In genomic region chr10:29146198-29146857, GRCm38 (mm10) we compare ENCODE assay signal across 8 mouse cellular contexts. TPM values are rescaled to one million over a fixed set of nuclear protein-coding genes. Genes with fewer than 3 reads are reported as not detected.
DNase-seq lines count a peak whose midpoint lies in the region; ATAC-seq and TF ChIP-seq lines count a peak whose summit lies in the region.
"Had no signal": no experiment of that assay in that cellular context is flagged by ENCODE, and none has a peak within 500 bp of the region (broad histone marks: within the 10 kb centered on the region; RNA-seq: fewer than 3 reads in every experiment).

No protein-coding gene starts in this region.

- no peak for TF ChIP-seq POLR2A in lung, adult 2 months (IDR thresholded peaks at IDR 0.05; ENCODE audit: borderline replicate concordance, extremely low read depth, low read depth, low read length)
- TF ChIP-seq POLR2A in cortical plate, adult 2 months (IDR thresholded peaks at IDR 0.05; ENCODE audit: extremely low read depth, insufficient read depth, low read length) = no peak

- H3K36me3 ChIP-seq in lung, postnatal 0 days (ENCODE audit: insufficient read depth, low read length) = no peaks in the 10 kb centered on the region
- H3K36me3 ChIP-seq in hindbrain, embryonic 16.5 days (ENCODE audit: control insufficient read depth, insufficient read depth, low read length) = no peaks in the 10 kb centered on the region; the same call in 1 of the 2 replicates
- H3K36me3 ChIP-seq in midbrain, embryonic 16.5 days (ENCODE audit: control insufficient read depth, insufficient read depth, low read length) = no peaks in the 10 kb centered on the region

- H3K9ac ChIP-seq in lung, postnatal 0 days (replicated peaks; ENCODE audit: low read depth) = no peak overlapping the region
- peak overlapping the region; percentile 92 for H3K9ac ChIP-seq in hindbrain, embryonic 16.5 days (ENCODE audit: low read depth, low read length)
- H3K9ac ChIP-seq in midbrain, embryonic 16.5 days (ENCODE audit: low read depth, low read length) = peak overlapping the region; percentile 95

- ATAC-seq in lung, postnatal 0 days = no peak
- peak; percentile 32 for ATAC-seq in hindbrain, embryonic 16.5 days
- peak; percentile 22 for ATAC-seq in midbrain, embryonic 16.5 days
- ATAC-seq in inflammation-experienced regulatory T-cells, adult 6 months = no peak

- H3K4me1 ChIP-seq in lung, postnatal 0 days (ENCODE audit: insufficient read depth, low read depth, low read length) = no peaks in the 10 kb centered on the region
- no peaks in the 10 kb centered on the region for H3K4me1 ChIP-seq in lung, adult 2 months (ENCODE audit: control insufficient read depth, insufficient read depth, low read length)
- H3K4me1 ChIP-seq in cortical plate, adult 2 months (ENCODE audit: control insufficient read depth, insufficient read depth, low read length) = no peaks in the 10 kb centered on the region
- H3K4me1 ChIP-seq in hindbrain, embryonic 16.5 days (ENCODE audit: control insufficient read depth, insufficient read depth, low read depth, low read length) = peaks cover 16% of the 10 kb centered on the region
- H3K4me1 ChIP-seq in midbrain, embryonic 16.5 days (ENCODE audit: control insufficient read depth, insufficient read depth, low read length) = peaks cover 37% of the 10 kb centered on the region

- no peak overlapping the region for H3K27ac ChIP-seq in lung, postnatal 0 days (ENCODE audit: low read length)
- H3K27ac ChIP-seq in cortical plate, adult 2 months (ENCODE audit: insufficient read depth, low read length) = peak overlapping the region; percentile 97
- peak overlapping the region; percentile 93 for H3K27ac ChIP-seq in hindbrain, embryonic 16.5 days (ENCODE audit: low read depth, low read length)
- peak overlapping the region; percentile 98 for H3K27ac ChIP-seq in midbrain, embryonic 16.5 days (ENCODE audit: low read length)

- no peak for TF ChIP-seq EP300 in lung, postnatal 0 days (IDR thresholded peaks at IDR 0.05)

- no peaks in the 10 kb centered on the region for H3K9me3 ChIP-seq in lung, postnatal 0 days (ENCODE audit: low read length)
- H3K9me3 ChIP-seq in hindbrain, embryonic 16.5 days (ENCODE audit: control insufficient read depth, low read length) = no peaks in the 10 kb centered on the region
- no peaks in the 10 kb centered on the region for H3K9me3 ChIP-seq in midbrain, embryonic 16.5 days (replicated peaks; ENCODE audit: control insufficient read depth, low read length, poor library complexity, severe bottlenecking)

- peak overlapping the region; percentile 62 for H3K4me2 ChIP-seq in lung, postnatal 0 days (replicated peaks; ENCODE audit: low read depth, low read length)
- H3K4me2 ChIP-seq in hindbrain, embryonic 16.5 days (ENCODE audit: low read length) = peak overlapping the region; percentile 88
- H3K4me2 ChIP-seq in midbrain, embryonic 16.5 days (ENCODE audit: low read length) = peak overlapping the region; percentile 92

- no peak for TF ChIP-seq CTCF in lung, postnatal 0 days (IDR thresholded peaks at IDR 0.05)
- no peak for TF ChIP-seq CTCF in lung, adult 2 months (IDR thresholded peaks at IDR 0.05; ENCODE audit: insufficient read depth, low read length)
- TF ChIP-seq CTCF in cortical plate, adult 2 months (IDR thresholded peaks at IDR 0.05; ENCODE audit: extremely low read depth, insufficient read depth, low read length) = peak; percentile 44; the same call in 1 of the 2 replicates

- DNase-seq in lung, postnatal 0 days (ENCODE audit: low spot score) = no peak
- no peak for DNase-seq in lung, adult 2 months
- DNase-seq in thymus, postnatal 0 days (ENCODE audit: low spot score) = no peak

- peaks cover 28% of the 10 kb centered on the region for H3K27me3 ChIP-seq in lung, postnatal 0 days (replicated peaks; ENCODE audit: insufficient read depth, low read length)
- no peaks in the 10 kb centered on the region for H3K27me3 ChIP-seq in hindbrain, embryonic 16.5 days (replicated peaks; ENCODE audit: control insufficient read depth, insufficient read depth, low read length)
- no peaks in the 10 kb centered on the region for H3K27me3 ChIP-seq in midbrain, embryonic 16.5 days (ENCODE audit: control insufficient read depth, insufficient read depth, low read depth, low read length)

- peak overlapping the region; percentile 35 for H3K4me3 ChIP-seq in lung, postnatal 0 days (ENCODE audit: low read depth, low read length)
- H3K4me3 ChIP-seq in lung, adult 2 months (replicated peaks; ENCODE audit: extremely low read depth, low read depth, low read length) = no peak overlapping the region
- peak overlapping the region; percentile 64 for H3K4me3 ChIP-seq in cortical plate, adult 2 months (ENCODE audit: insufficient read depth, low read length)
- H3K4me3 ChIP-seq in hindbrain, embryonic 16.5 days (ENCODE audit: low read length) = peak overlapping the region; percentile 85
- H3K4me3 ChIP-seq in midbrain, embryonic 16.5 days (ENCODE audit: low read depth, low read length) = peak overlapping the region; percentile 95
- H3K4me3 ChIP-seq: erythroblast, embryonic 14.5 days had no signal

- WGBS in lung, postnatal 0 days = 1% methylated on average over 22 of the region's 22 CpGs
- WGBS in lung, adult 2 months = 2% methylated on average over 22 of the region's 22 CpGs
- WGBS in hindbrain, embryonic 16.5 days = 2% methylated on average over 22 of the region's 22 CpGs
- WGBS in midbrain, embryonic 16.5 days = under 1% methylated on average over 22 of the region's 22 CpGs

RNA-seq across cellular contexts. Expression of gene Soga3, which starts 2.7 kb away (rescaled TPM):
- polyA plus RNA-seq in lung, postnatal 0 days (2015; fragmentation: Nextera tagmentation; extraction: Ambion mirVana) = 0.08 and 0.21 TPM in 2 replicates
- 0.04 TPM in 1 of 2 replicates, not detected in the other for polyA plus RNA-seq in lung, adult 2 months (2012; rRNA removed)
- polyA plus RNA-seq in cortical plate, adult 2 months (2012; rRNA removed) = 39.6 and 40.0 TPM in 2 replicates
- polyA plus RNA-seq in hindbrain, embryonic 16.5 days (2015; fragmentation: Nextera tagmentation; extraction: Ambion mirVana) = 114 and 139 TPM in 2 replicates
- 124 and 138 TPM in 2 replicates for polyA plus RNA-seq in midbrain, embryonic 16.5 days (2015; fragmentation: Nextera tagmentation; extraction: Ambion mirVana)
- polyA plus RNA-seq in inflammation-experienced regulatory T-cells, adult 6 months (2017; shearing (Covaris generic)) = not detected
- 0.33 and 0.36 TPM in 2 replicates for polyA plus RNA-seq in thymus, postnatal 0 days (2015; fragmentation: Nextera tagmentation; extraction: Ambion mirVana)
- polyA plus RNA-seq: erythroblast, embryonic 14.5 days had no signal

RNA-seq across cellular contexts. Expression of gene Gm49353, which starts 52.4 kb away (rescaled TPM):
- polyA plus RNA-seq in lung, postnatal 0 days (2015; fragmentation: Nextera tagmentation; extraction: Ambion mirVana) = not detected in 2 replicates
- polyA plus RNA-seq in lung, adult 2 months (2012; rRNA removed) = not detected in 2 replicates
- polyA plus RNA-seq in cortical plate, adult 2 months (2012; rRNA removed) = 9.5 and 10.1 TPM in 2 replicates
- 7.8 and 9.4 TPM in 2 replicates for polyA plus RNA-seq in hindbrain, embryonic 16.5 days (2015; fragmentation: Nextera tagmentation; extraction: Ambion mirVana)
- polyA plus RNA-seq in midbrain, embryonic 16.5 days (2015; fragmentation: Nextera tagmentation; extraction: Ambion mirVana) = 10.6 and 15.6 TPM in 2 replicates
- not detected for polyA plus RNA-seq in inflammation-experienced regulatory T-cells, adult 6 months (2017; shearing (Covaris generic))
- polyA plus RNA-seq in thymus, postnatal 0 days (2015; fragmentation: Nextera tagmentation; extraction: Ambion mirVana) = not detected in 2 replicates
- polyA plus RNA-seq: erythroblast, embryonic 14.5 days had no signal

Comparison
In these comparisons a context has a peak if more than half of its experiments do, and no peak if none do; other contexts are left out.
1. ATAC-seq: peak in hindbrain, embryonic 16.5 days (single experiment) and midbrain, embryonic 16.5 days (single experiment); none in lung, postnatal 0 days (single experiment) and inflammation-experienced regulatory T-cells, adult 6 months (single experiment).
2. RNA of gene Soga3, which starts 2.7 kb away (polyA plus RNA-seq): 114 to 139 TPM in hindbrain, embryonic 16.5 days, 124 to 138 TPM in midbrain, embryonic 16.5 days and 39.6 to 40.0 TPM in cortical plate, adult 2 months; 0.33 to 0.36 TPM in thymus, postnatal 0 days, 0.08 to 0.21 TPM in lung, postnatal 0 days, 0.04 TPM in lung, adult 2 months and not detected in inflammation-experienced regulatory T-cells, adult 6 months; every median in the first group is over 10 times any median in the second.
3. Peak in every context shown above with its lines, with median percentiles within 50 percentile points of each other: H3K4me2 ChIP-seq.